Mouse (Mus musculus): ENCODE data around the gene Nsun5.
"Not testable (repeated sequence)": the region's sequence is repeated elsewhere in the genome, so short reads cannot be mapped to it uniquely, and the experiment has no call there.

Gene Nsun5

GRCm38 (mm10) chr5:135369787-135370654, at the start of gene Nsun5:
Nsun5 (plus strand) TSS chr5:135369953.
- peak; percentile 97 for DNase-seq

GRCm38 (mm10) chr5:135322197-135322596, 47.6 kb upstream of the Nsun5 start:
- no peak for DNase-seq

- DNase-seq, result no peak
Observed at GRCm38 (mm10) chr5:135326121-135326659, 43.6 kb upstream of the Nsun5 start.

GRCm38 (mm10) chr5:135329471-135329870, 40.3 kb upstream of the Nsun5 start:
- DNase-seq, result no peak

- no peak for DNase-seq
Observed at GRCm38 (mm10) chr5:135330201-135330600, 39.6 kb upstream of the Nsun5 start.

DNA sequence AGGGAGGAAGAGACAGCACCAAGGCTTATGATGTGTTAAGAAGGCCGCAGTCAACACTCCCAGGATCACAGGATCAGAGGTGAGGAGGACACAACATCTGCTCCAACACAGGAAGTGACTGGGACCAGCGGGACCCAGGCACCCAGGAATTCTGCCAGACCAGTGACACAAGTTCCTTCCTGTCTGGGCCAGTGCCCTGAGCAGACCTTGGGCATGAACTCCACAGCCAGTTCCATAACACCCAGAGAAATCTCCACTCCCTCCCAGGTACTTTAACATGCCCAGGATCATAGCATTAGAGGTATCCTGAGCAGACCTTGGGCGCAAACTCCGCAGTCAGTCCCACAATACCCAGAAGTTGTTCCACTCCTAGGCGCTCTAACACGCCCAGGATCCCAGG, 38.6 kb upstream of the Nsun5 start:
- peak; percentile 3 for DNase-seq

GRCm38 (mm10) chr5:135337575-135337974, 32.2 kb upstream of the Nsun5 start:
- DNase-seq, result no peak

- DNase-seq, result no peak
Observed at GRCm38 (mm10) chr5:135345989-135346388, 23.8 kb upstream of the Nsun5 start.

DNA sequence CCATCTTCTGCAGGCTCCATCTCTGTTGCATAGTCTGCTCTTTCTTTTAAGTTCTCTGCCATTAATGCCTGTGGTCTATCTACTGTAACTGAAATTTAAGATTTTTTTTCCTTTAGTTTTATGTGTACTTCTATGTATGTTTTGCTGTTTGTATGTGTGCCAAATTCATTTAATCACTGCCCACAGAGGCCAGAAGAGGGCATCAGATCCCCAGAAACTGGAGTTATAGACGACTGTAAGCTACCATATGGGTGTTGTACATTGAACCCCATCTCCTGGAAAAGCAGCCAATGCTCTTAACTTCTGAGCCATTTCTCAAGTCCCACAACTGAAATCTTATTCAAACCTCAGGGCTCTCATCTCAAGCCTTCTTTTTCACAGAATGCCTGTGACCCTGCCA, 23.3 kb upstream of the Nsun5 start:
- DNase-seq, result no peak

GRCm38 (mm10) chr5:135347511-135348011, 22.2 kb upstream of the Nsun5 start:
- no peak for DNase-seq

DNA sequence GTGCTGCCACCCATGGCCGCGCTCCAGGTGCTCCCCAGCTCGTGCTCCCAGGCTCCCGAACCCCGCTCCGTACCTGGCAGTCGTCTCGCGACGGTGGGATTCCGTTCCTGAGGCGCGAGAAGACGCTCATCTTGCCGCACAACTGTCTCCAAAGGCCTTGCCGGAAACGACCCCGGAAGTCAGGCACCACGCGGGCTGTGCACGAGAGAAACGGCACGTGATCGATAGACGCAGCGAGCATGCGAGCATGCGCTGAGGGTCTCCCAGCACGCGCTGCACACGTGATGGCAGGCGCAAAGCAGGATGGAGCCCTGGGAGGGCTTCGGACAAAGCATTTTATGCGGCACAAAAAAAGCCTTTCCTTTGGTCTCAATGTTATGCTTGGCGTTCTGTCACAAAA, 19.9 kb upstream of the Nsun5 start, which contains the start of gene Fkbp6:
Fkbp6 (minus strand) TSS at position 183 of the 400 bp plus-strand sequence.
- DNase-seq, result no peak

- DNase-seq, result no peak
Observed at GRCm38 (mm10) chr5:135351606-135352005, 18.1 kb upstream of the Nsun5 start.

DNA sequence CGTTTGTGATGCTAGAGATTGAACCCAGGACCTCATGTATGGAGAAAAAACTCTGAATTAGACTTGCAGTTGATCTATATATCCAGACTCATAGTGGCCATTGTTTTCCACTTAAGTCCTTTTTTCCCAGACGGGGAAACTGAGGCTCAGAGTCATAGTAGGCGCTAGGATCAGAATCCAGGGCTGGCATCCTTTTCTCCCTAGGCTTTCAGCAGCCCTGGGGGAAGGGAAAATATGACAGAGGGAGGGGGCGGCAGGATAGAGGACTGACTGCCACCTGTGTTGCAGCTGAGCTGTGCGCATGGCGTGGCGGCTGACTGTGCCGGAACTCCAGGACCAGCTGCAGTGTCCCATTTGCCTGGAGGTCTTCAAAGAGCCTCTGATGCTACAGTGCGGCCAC, 16.8 kb upstream of the Nsun5 start, which contains the start of gene Trim50:
Trim50 (plus strand) TSS at position 301 of the 400 bp plus-strand sequence.
- no peak for DNase-seq

GRCm38 (mm10) chr5:135353564-135353963, 16.2 kb upstream of the Nsun5 start:
- no peak for DNase-seq

- no peak for DNase-seq
Observed at GRCm38 (mm10) chr5:135356090-135356489, 13.7 kb upstream of the Nsun5 start.

- DNase-seq, result peak; percentile 53
Observed at GRCm38 (mm10) chr5:135357556-135357955, 12.2 kb upstream of the Nsun5 start.

GRCm38 (mm10) chr5:135359772-135360171, 10.0 kb upstream of the Nsun5 start:
- DNase-seq, result no peak

- no peak for DNase-seq
Observed at GRCm38 (mm10) chr5:135362572-135362971, 7.2 kb upstream of the Nsun5 start.

GRCm38 (mm10) chr5:135363540-135363939, 6.2 kb upstream of the Nsun5 start:
- DNase-seq, result peak; percentile 19

DNA sequence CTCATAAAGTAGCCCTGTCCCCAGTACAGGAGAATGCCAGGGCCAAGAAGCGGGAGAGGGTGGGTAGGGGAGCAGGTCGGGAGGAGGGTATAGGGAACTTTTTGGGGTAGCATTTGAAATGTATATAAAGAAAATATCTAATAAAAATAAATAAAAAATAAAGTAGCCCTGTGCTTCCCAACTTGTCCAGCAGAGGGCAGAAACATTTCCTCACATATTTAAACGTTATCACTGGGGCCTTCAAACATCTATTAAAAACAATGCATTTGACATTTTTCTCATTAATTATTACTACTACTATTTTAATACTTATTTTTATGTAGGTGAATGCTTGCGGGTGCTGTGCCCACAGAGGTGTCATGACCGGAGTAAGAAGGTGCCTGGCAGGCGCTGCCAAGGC, 1.9 kb upstream of the Nsun5 start:
- peak; percentile 50 for DNase-seq

- DNase-seq, result peak; percentile 41
Observed at GRCm38 (mm10) chr5:135368312-135368711, 1.4 kb upstream of the Nsun5 start.

- not testable (repeated sequence) for DNase-seq
Observed at GRCm38 (mm10) chr5:135369196-135369595, 557 bp upstream of the Nsun5 start.

GRCm38 (mm10) chr5:135371195-135371594, 1.4 kb downstream of the Nsun5 start:
- no peak for DNase-seq

GRCm38 (mm10) chr5:135373601-135374000, 3.8 kb downstream of the Nsun5 start:
- no peak for DNase-seq

All from lung, postnatal 36 days (tissue).